Mouse (Mus musculus): ENCODE measurements around the gene Gm21883. TPM values are rescaled to one million over a fixed set of nuclear protein-coding genes. Genes with fewer than 3 reads are reported as not detected.

The Gm21883 gene
- not detected in 2 replicates for polyA plus RNA-seq (2012; rRNA removed; ENCODE audit: low replicate concordance)

DNA sequence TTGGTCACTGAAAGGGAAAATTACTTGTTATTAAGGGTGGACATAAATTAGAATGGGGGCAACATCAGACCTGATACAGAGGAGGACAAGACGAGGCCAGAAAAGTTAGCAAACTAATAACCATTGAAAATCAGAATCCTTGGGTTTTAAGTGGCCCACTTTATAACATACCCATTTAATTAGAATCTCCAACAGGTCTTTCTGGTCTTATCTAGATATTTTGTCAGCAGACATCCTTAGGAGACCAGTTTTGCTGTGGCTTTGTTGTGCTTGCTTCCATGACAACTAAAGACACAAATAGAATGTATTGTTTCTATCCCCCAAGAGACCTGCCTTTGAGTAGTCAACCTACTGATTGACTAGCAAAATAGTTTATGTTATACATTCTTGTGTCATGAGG, at the start of gene Gm21883:
Gm21883 (minus strand) TSS at position 101 of the 400 bp plus-strand sequence.

DNA sequence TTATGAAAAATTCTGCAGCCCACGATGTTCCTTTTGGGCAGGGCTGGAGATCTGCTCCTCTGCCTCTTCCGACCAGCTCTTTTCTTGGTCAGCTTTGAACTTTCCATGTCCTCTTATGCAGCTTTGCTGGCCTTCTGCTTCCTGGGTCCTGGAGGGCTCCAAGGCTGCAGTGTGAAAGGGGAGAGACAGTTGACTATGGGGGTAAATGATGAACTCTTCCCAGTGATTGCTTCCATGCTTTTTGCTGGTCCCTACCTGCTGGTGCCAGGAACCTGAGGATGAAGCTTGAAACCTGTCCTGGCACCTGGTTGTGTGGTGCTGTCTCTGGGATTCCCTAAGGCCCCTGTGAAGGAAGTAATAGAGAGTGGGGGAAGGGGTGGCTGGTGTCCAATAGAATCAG, 44.7 kb upstream of the Gm21883 start, which contains the start of gene Spin2e:
Spin2e (minus strand) TSS at position 101 of the 400 bp plus-strand sequence.

Other genes starting within 250 kb of the Gm21883 start
- gene Btbd35f26, start 237.8 kb downstream of the Gm21883 start, polyA plus RNA-seq (2012; rRNA removed; ENCODE audit: low replicate concordance), result not detected in 2 replicates
- not detected in 2 replicates for gene Btbd35f19, start 190.4 kb downstream of the Gm21883 start, polyA plus RNA-seq (2012; rRNA removed; ENCODE audit: low replicate concordance)
- not detected in 2 replicates for gene Spin2e, start 44.6 kb upstream of the Gm21883 start, polyA plus RNA-seq (2012; rRNA removed; ENCODE audit: low replicate concordance)
- not detected in 2 replicates for gene Btbd35f25, start 142.9 kb upstream of the Gm21883 start, polyA plus RNA-seq (2012; rRNA removed; ENCODE audit: low replicate concordance)

All from subcutaneous adipose tissue, adult 2 months (tissue).